Mouse (Mus musculus) kidney, adult 11 months (tissue): ENCODE results near the gene Stk40.
A peak's percentile ranks its signal among the peaks of the same experiment; 100 is the strongest.
"Not testable (repeated sequence)": the region's sequence is repeated elsewhere in the genome, so short reads cannot be mapped to it uniquely, and the experiment has no call there.

Experiments used
- DNase-seq: peaks from one replicate; pipeline ENCODE4 v3.0.0; 2022

Gene Stk40

GRCm38 (mm10) chr4:126159455-126159854 lies 55.7 kb downstream of the Stk40 start:
- DNase-seq: no peak

GRCm38 (mm10) chr4:126160981-126161380 lies 57.2 kb downstream of the Stk40 start:
- no peak for DNase-seq

- no peak for DNase-seq
Measured at GRCm38 (mm10) chr4:126161456-126161855, 57.7 kb downstream of the Stk40 start.

- DNase-seq: no peak
Measured at GRCm38 (mm10) chr4:126161986-126162385, 58.2 kb downstream of the Stk40 start.

GRCm38 (mm10) chr4:126162544-126163066 lies 58.8 kb downstream of the Stk40 start:
- peak; percentile 93 for DNase-seq

GRCm38 (mm10) chr4:126163067-126163659 lies 59.4 kb downstream of the Stk40 start, which contains the start of gene Sh3d21:
Gene Sh3d21 (minus strand): TSS chr4:126163491.
- peak; percentile 60 for DNase-seq

- peak; percentile 63 for DNase-seq
Measured at GRCm38 (mm10) chr4:126163685-126164084, 59.9 kb downstream of the Stk40 start.

GRCm38 (mm10) chr4:126165092-126165491 lies 61.3 kb downstream of the Stk40 start:
- DNase-seq: not testable (repeated sequence)

GRCm38 (mm10) chr4:126166084-126166483 lies 62.3 kb downstream of the Stk40 start:
- DNase-seq: peak; percentile 77

- DNase-seq: no peak
Measured at GRCm38 (mm10) chr4:126168851-126169250, 65.1 kb downstream of the Stk40 start.

- DNase-seq: not testable (repeated sequence)
Measured at GRCm38 (mm10) chr4:126170737-126171136, 67.0 kb downstream of the Stk40 start.

- no peak for DNase-seq
Measured at GRCm38 (mm10) chr4:126173800-126174199, 70.0 kb downstream of the Stk40 start.

- DNase-seq: not testable (repeated sequence)
Measured at GRCm38 (mm10) chr4:126175980-126176379, 72.2 kb downstream of the Stk40 start.

GRCm38 (mm10) chr4:126181170-126181957 lies 77.6 kb downstream of the Stk40 start:
- DNase-seq: no peak

GRCm38 (mm10) chr4:126183034-126183433 lies 79.3 kb downstream of the Stk40 start:
- no peak for DNase-seq

GRCm38 (mm10) chr4:126187096-126187495 lies 83.3 kb downstream of the Stk40 start:
- no peak for DNase-seq
